Mouse (Mus musculus): ENCODE results near the gene Tmem102. TPM values are rescaled to one million over a fixed set of nuclear protein-coding genes. Genes with fewer than 3 reads are reported as not detected.

Tmem102 gene
- polyA plus RNA-seq, 1 experiment from 2014 or later: 0.88 TPM

- ATAC-seq (ENCODE audit: insufficient read depth, low FRiP score, low TSS enrichment) (no peak), DNase-seq (ENCODE audit: low spot score) (peak; percentile 51)
- H3K4me2 ChIP-seq (ENCODE audit: low read depth): peak overlapping the region; percentile 95
- peak overlapping the region; percentile 76 for H3K9ac ChIP-seq (ENCODE audit: low read length)
- H3K4me3 ChIP-seq (ENCODE audit: low read depth, low read length): peak overlapping the region; percentile 72
- 8% methylated on average over 34 of the region's 48 CpGs for WGBS
- peaks cover 5% of the 10 kb centered on the region; the same call in 1 of the 2 replicates for H3K27me3 ChIP-seq (ENCODE audit: control insufficient read depth, insufficient read depth, low read length)
- H3K27ac ChIP-seq (ENCODE audit: low read depth, low read length): no peak overlapping the region
- H3K36me3 ChIP-seq (ENCODE audit: control insufficient read depth, insufficient read depth, low read length): peaks cover 2% of the 10 kb centered on the region; the same call in 1 of the 2 replicates
- H3K4me1 ChIP-seq (ENCODE audit: control insufficient read depth, insufficient read depth, low read length): peaks cover 26% of the 10 kb centered on the region
- no peaks in the 10 kb centered on the region for H3K9me3 ChIP-seq (ENCODE audit: control insufficient read depth, low read length)
These were observed 28.7 kb upstream of the Tmem102 start for GRCm38 (mm10) chr11:69834001-69834549.

DNA sequence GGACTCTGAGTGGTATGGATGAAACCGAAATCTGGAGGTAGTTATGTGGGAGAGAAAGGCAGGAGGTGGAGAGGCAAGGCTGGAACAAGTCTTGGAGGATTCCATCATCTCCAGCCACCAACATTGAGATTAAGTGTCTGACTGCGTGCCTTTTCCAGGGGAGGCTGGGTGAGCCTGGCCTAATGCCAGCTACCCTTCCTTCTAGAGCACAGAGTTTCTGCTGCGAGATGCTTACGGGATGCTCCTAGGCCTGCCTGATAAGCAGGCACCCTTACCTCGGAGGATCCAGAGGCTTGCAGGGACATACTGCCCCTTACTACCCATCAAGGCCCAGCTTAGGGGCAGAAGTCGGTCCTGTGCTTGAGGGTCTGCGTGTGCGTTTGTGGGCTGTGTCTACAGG lies 28.1 kb upstream of the Tmem102 start:
- DNase-seq (ENCODE audit: low spot score): no peak
- H3K27me3 ChIP-seq (ENCODE audit: control insufficient read depth, insufficient read depth, low read length): peaks cover 5% of the 10 kb centered on the region; the same call in 1 of the 2 replicates
- H3K4me2 ChIP-seq (ENCODE audit: low read depth): peak overlapping the region; percentile 95
- H3K4me1 ChIP-seq (ENCODE audit: control insufficient read depth, insufficient read depth, low read length): peaks cover 26% of the 10 kb centered on the region
- WGBS: 58% methylated on average over 8 of the region's 8 CpGs
- peak overlapping the region; percentile 72; the same call in 1 of the 2 replicates for H3K4me3 ChIP-seq (ENCODE audit: low read depth, low read length)
- peak overlapping the region; percentile 76 for H3K9ac ChIP-seq (ENCODE audit: low read length)
- peaks cover 4% of the 10 kb centered on the region; the same call in 1 of the 2 replicates for H3K36me3 ChIP-seq (ENCODE audit: control insufficient read depth, insufficient read depth, low read length)
- H3K9me3 ChIP-seq (ENCODE audit: control insufficient read depth, low read length): no peaks in the 10 kb centered on the region
- H3K27ac ChIP-seq (ENCODE audit: low read depth, low read length): no peak overlapping the region
- ATAC-seq (ENCODE audit: insufficient read depth, low FRiP score, low TSS enrichment): no peak

- H3K9me3 ChIP-seq (ENCODE audit: control insufficient read depth, low read length): no peaks in the 10 kb centered on the region
- peaks cover 19% of the 10 kb centered on the region for H3K36me3 ChIP-seq (ENCODE audit: control insufficient read depth, insufficient read depth, low read length)
- H3K27me3 ChIP-seq (ENCODE audit: control insufficient read depth, insufficient read depth, low read length): peaks cover 3% of the 10 kb centered on the region; the same call in 1 of the 2 replicates
- H3K9ac ChIP-seq (ENCODE audit: low read length): 0 out of 2 replicates have a peak overlapping the region, but pooled peaks have one; percentile 10
- DNase-seq (ENCODE audit: low spot score) (no peak), ATAC-seq (ENCODE audit: insufficient read depth, low FRiP score, low TSS enrichment) (no peak)
- H3K27ac ChIP-seq (ENCODE audit: low read depth, low read length): no peak overlapping the region
- 72% methylated on average over 5 of the region's 5 CpGs for WGBS
- H3K4me3 ChIP-seq (ENCODE audit: low read depth, low read length): no peak overlapping the region; the same call in 1 of the 2 replicates
- peaks cover 3% of the 10 kb centered on the region for H3K4me1 ChIP-seq (ENCODE audit: control insufficient read depth, insufficient read depth, low read length)
- H3K4me2 ChIP-seq (ENCODE audit: low read depth): no peak overlapping the region
These were observed 23.4 kb upstream of the Tmem102 start for GRCm38 (mm10) chr11:69828832-69829231.

DNA sequence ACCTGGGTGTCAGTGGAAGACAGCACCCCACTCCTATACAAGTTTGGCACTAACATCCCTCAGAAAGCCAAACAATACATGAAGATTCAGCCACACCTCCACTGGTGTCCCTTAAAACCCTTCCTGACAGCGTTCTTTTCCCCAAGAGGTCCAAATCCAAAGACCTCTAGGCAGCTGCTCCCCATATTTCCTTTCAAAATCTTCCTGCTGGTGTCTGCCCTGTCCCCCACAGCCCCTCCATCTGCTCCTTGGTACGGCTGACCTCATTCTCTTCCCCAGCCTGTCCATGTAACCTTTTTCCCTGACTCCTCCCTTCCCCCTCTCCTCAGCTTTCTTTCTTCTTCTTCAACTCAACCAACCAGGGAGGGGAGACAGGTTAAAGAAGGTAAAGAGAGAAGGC lies 18.0 kb upstream of the Tmem102 start:
- WGBS: 76% methylated on average over 2 of the region's 2 CpGs
- ATAC-seq (ENCODE audit: insufficient read depth, low FRiP score, low TSS enrichment): no peak

DNA sequence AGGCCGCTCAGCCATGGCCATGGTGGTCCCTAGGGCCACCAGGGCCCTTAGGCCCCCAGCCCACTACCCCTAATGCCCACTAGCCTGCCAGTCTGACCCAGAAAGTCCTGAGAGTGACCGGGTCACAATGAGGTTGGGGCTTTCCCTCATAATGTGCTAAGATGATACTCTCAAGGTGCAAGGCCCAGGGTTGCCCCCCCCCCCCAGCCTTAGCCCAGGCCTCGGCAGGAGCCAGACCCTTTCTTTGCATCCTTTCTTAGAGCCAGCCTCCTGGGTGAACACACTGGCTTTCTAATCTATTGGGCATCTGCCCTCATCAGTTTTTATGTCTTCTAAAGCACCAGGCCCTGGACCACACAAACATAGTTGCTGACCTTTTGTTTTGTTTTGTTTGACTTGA lies 16.7 kb upstream of the Tmem102 start, which contains the start of gene Spem1:
Spem1 (minus strand) TSS at position 101 of the 400 bp plus-strand sequence.
- no peak within 1 kb of the TSS for H3K4me2 ChIP-seq (ENCODE audit: low read depth)
- no peaks in the 10 kb centered on the region for H3K27me3 ChIP-seq (ENCODE audit: control insufficient read depth, insufficient read depth, low read length)
- 92% methylated on average over 3 of the region's 3 CpGs for WGBS
- peaks cover 7% of the 10 kb centered on the region for H3K36me3 ChIP-seq (ENCODE audit: control insufficient read depth, insufficient read depth, low read length)
- peaks cover 3% of the 10 kb centered on the region; the same call in 1 of the 2 replicates for H3K9me3 ChIP-seq (ENCODE audit: control insufficient read depth, low read length)
- DNase-seq (ENCODE audit: low spot score) (no peak), ATAC-seq (ENCODE audit: insufficient read depth, low FRiP score, low TSS enrichment) (no peak)
- no peak within 1 kb of the TSS for H3K4me3 ChIP-seq (ENCODE audit: low read depth, low read length)
- no peaks in the 10 kb centered on the region for H3K4me1 ChIP-seq (ENCODE audit: control insufficient read depth, insufficient read depth, low read length)
- no peak within 1 kb of the TSS for H3K27ac ChIP-seq (ENCODE audit: low read depth, low read length)
- no peak within 1 kb of the TSS for H3K9ac ChIP-seq (ENCODE audit: low read length)

More for the DNA sequence above, 18.0 kb upstream of the Tmem102 start:
- Histone ChIP-seq H3K4me2 (ENCODE audit: low read depth) (no peak overlapping the region), H3K36me3 (ENCODE audit: control insufficient read depth, insufficient read depth, low read length) (peaks cover 15% of the 10 kb centered on the region), H3K27ac (ENCODE audit: low read depth, low read length) (no peak overlapping the region), H3K27me3 (ENCODE audit: control insufficient read depth, insufficient read depth, low read length) (no peaks in the 10 kb centered on the region), H3K9me3 (ENCODE audit: control insufficient read depth, low read length) (no peaks in the 10 kb centered on the region), H3K9ac (ENCODE audit: low read length) (no peak overlapping the region), H3K4me3 (ENCODE audit: low read depth, low read length) (no peak overlapping the region), H3K4me1 (ENCODE audit: control insufficient read depth, insufficient read depth, low read length) (no peaks in the 10 kb centered on the region)
- no peak for DNase-seq (ENCODE audit: low spot score)

DNA sequence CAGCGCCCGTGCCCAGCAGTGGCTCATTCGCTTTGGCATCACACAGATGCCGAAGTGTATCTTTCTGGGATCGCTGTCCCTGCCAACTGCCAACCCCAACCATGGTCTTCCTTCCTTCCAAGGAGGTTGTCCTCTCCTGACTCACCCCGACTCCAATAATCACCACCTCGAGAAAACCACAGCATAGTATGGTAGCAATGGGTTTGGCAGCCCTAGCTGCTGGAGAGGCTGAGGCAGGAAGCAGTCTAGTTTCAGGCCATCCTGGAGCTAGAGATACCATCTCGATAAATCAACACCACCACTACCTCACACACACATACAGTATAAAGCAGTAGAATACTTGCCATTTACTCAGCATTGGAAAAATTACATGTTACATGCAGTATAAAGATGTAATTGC lies 13.4 kb upstream of the Tmem102 start:
- ATAC-seq (ENCODE audit: insufficient read depth, low FRiP score, low TSS enrichment) (no peak), DNase-seq (ENCODE audit: low spot score) (no peak)
- Histone ChIP-seq H3K4me1 (ENCODE audit: control insufficient read depth, insufficient read depth, low read length) (no peaks in the 10 kb centered on the region), H3K9me3 (ENCODE audit: control insufficient read depth, low read length) (peaks cover 6% of the 10 kb centered on the region; the same call in 1 of the 2 replicates), H3K36me3 (ENCODE audit: control insufficient read depth, insufficient read depth, low read length) (no peaks in the 10 kb centered on the region), H3K4me3 (ENCODE audit: low read depth, low read length) (no peak overlapping the region), H3K27me3 (ENCODE audit: control insufficient read depth, insufficient read depth, low read length) (no peaks in the 10 kb centered on the region), H3K4me2 (ENCODE audit: low read depth) (no peak overlapping the region), H3K27ac (ENCODE audit: low read depth, low read length) (no peak overlapping the region), H3K9ac (ENCODE audit: low read length) (no peak overlapping the region)
- 94% methylated on average over 8 of the region's 8 CpGs for WGBS

DNA sequence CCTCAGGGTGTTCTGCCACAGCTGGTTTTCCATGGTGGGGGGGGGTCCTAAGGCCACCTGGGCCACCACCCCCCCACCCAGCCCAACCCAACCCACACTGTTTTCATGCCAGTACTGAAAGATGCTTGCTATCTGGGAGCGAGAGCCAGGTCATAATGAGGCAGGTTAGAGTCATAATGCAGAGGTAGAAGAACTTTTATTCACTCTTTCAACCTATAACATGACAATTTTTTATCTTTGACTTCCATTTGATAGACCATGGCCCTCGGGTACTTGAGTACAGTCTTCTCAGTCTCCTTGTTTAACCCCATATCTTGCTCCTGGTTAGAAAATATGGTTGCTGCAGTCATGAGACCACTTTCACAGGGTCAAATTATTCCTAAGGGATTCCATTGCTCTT lies 12.9 kb upstream of the Tmem102 start, which contains the start of gene Spem2:
Spem2 (minus strand) TSS at position 101 of the 400 bp plus-strand sequence.
- Histone ChIP-seq H3K36me3 (ENCODE audit: control insufficient read depth, insufficient read depth, low read length) (no peaks in the 10 kb centered on the region), H3K27me3 (ENCODE audit: control insufficient read depth, insufficient read depth, low read length) (no peaks in the 10 kb centered on the region), H3K4me3 (ENCODE audit: low read depth, low read length) (no peak within 1 kb of the TSS), H3K9ac (ENCODE audit: low read length) (no peak within 1 kb of the TSS), H3K4me1 (ENCODE audit: control insufficient read depth, insufficient read depth, low read length) (no peaks in the 10 kb centered on the region), H3K4me2 (ENCODE audit: low read depth) (no peak within 1 kb of the TSS), H3K9me3 (ENCODE audit: control insufficient read depth, low read length) (peaks cover 6% of the 10 kb centered on the region; the same call in 1 of the 2 replicates), H3K27ac (ENCODE audit: low read depth, low read length) (no peak within 1 kb of the TSS)
- DNase-seq (ENCODE audit: low spot score) (no peak), ATAC-seq (ENCODE audit: insufficient read depth, low FRiP score, low TSS enrichment) (no peak)
- 81% methylated on average over 2 of the region's 2 CpGs for WGBS

DNA sequence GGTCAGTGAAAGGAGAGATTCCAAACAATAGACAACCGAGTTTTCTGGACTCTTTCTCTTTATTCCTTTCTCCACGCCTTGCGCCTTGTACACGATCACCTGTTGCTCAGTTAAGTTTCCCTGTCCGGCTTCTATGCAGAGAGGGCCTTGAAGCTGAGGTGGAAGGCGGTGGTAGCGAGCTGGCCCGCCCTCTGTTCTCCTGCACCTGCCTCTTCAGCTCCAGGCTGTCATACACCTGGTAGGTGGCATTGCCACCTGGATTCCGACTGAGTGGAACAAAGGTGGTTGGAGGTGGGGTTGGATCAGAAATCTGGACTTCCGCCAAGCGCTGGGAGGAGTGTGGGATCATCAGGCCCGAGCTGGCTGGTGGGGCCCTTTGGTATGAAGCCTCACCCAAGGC lies 11.1 kb upstream of the Tmem102 start:
- no peaks in the 10 kb centered on the region for H3K4me1 ChIP-seq (ENCODE audit: control insufficient read depth, insufficient read depth, low read length)
- no peak overlapping the region for H3K4me3 ChIP-seq (ENCODE audit: low read depth, low read length)
- no peaks in the 10 kb centered on the region for H3K27me3 ChIP-seq (ENCODE audit: control insufficient read depth, insufficient read depth, low read length)
- 91% methylated on average over 12 of the region's 12 CpGs for WGBS
- no peaks in the 10 kb centered on the region for H3K36me3 ChIP-seq (ENCODE audit: control insufficient read depth, insufficient read depth, low read length)
- ATAC-seq (ENCODE audit: insufficient read depth, low FRiP score, low TSS enrichment) (no peak), DNase-seq (ENCODE audit: low spot score) (no peak)
- peaks cover 6% of the 10 kb centered on the region; the same call in 1 of the 2 replicates for H3K9me3 ChIP-seq (ENCODE audit: control insufficient read depth, low read length)
- H3K4me2 ChIP-seq (ENCODE audit: low read depth): no peak overlapping the region
- H3K9ac ChIP-seq (ENCODE audit: low read length): no peak overlapping the region
- H3K27ac ChIP-seq (ENCODE audit: low read depth, low read length): no peak overlapping the region

GRCm38 (mm10) chr11:69815155-69815554 lies 9.7 kb upstream of the Tmem102 start, which contains the start of gene Gm39566:
TSS of gene Gm39566 (minus strand) at chr11:69815298.
- no peaks in the 10 kb centered on the region for H3K36me3 ChIP-seq (ENCODE audit: control insufficient read depth, insufficient read depth, low read length)
- no peak within 1 kb of the TSS for H3K4me2 ChIP-seq (ENCODE audit: low read depth)
- WGBS: 64% methylated on average over 10 of the region's 10 CpGs

More at GRCm38 (mm10) chr11:69815155-69815554, 9.7 kb upstream of the Tmem102 start, which contains the start of gene Gm39566:
- Histone ChIP-seq H3K27ac (ENCODE audit: low read depth, low read length) (no peak within 1 kb of the TSS), H3K9ac (ENCODE audit: low read length) (no peak within 1 kb of the TSS; the same call in 1 of the 2 replicates), H3K9me3 (ENCODE audit: control insufficient read depth, low read length) (peaks cover 6% of the 10 kb centered on the region; the same call in 1 of the 2 replicates), H3K4me3 (ENCODE audit: low read depth, low read length) (no peak within 1 kb of the TSS), H3K4me1 (ENCODE audit: control insufficient read depth, insufficient read depth, low read length) (no peaks in the 10 kb centered on the region), H3K27me3 (ENCODE audit: control insufficient read depth, insufficient read depth, low read length) (no peaks in the 10 kb centered on the region)
- no peak for DNase-seq (ENCODE audit: low spot score)
- ATAC-seq (ENCODE audit: insufficient read depth, low FRiP score, low TSS enrichment): no peak
